Mouse (Mus musculus) lung, postnatal 0 days (tissue): ENCODE measurements at regions not wholly inside any gene's neighbourhood (a gene's known extent, or its start where the extent isn't known, plus 50 kb on each side); places are given as distances from the start of the nearest gene placed in this dataset.

Experiments used
- ATAC-seq: fragments of 200-750 bp; cut with Nextera tagmentation; 2 replicates; pipeline ENCODE4 v1.8.0; 2017; ENCODE audit warnings: moderate library complexity
- DNase-seq: peaks from one replicate; pipeline ENCODE4 v3.0.0-alpha.2; 2016; ENCODE audit warnings: low spot score
- H3K27ac ChIP-seq: fragments of 300-500 bp; sonication (generic); 2 replicates; pipeline ENCODE4 v1.5.1; 2014; ENCODE audit warnings: antibody characterized with exemption, mild to moderate bottlenecking, low read length, mixed read lengths
- H3K27me3 ChIP-seq: fragments of 300-500 bp; sonication (generic); replicated peaks from 2 replicates; pipeline ENCODE4 v1.6.1; 2014; ENCODE audit warnings: low read length, mixed read lengths; ENCODE audit not compliant: insufficient read depth
- H3K36me3 ChIP-seq: fragments of 300-500 bp; sonication (generic); 2 replicates; pipeline ENCODE4 v1.6.1; 2014; ENCODE audit warnings: low read length, mixed read lengths; ENCODE audit not compliant: insufficient read depth
- H3K4me1 ChIP-seq: fragments of 300-500 bp; sonication (generic); 2 replicates; pipeline ENCODE4 v1.6.1; 2014; ENCODE audit warnings: antibody characterized with exemption, low read depth, low read length, mixed read lengths; ENCODE audit not compliant: insufficient read depth
- H3K4me2 ChIP-seq: fragments of 300-500 bp; sonication (generic); replicated peaks from 2 replicates; pipeline ENCODE4 v1.6.1; 2014; ENCODE audit warnings: low read depth, mild to moderate bottlenecking, low read length, moderate library complexity, mixed read lengths
- H3K4me3 ChIP-seq: fragments of 300-500 bp; sonication (generic); 2 replicates; pipeline ENCODE4 v1.5.1; 2014; ENCODE audit warnings: low read depth, low read length
- H3K9ac ChIP-seq: fragments of 300-500 bp; sonication (generic); replicated peaks from 2 replicates; pipeline ENCODE4 v1.6.1; 2014; ENCODE audit warnings: low read depth, mild to moderate bottlenecking
- H3K9me3 ChIP-seq: fragments of 300-500 bp; sonication (generic); 2 replicates; pipeline ENCODE4 v1.6.1; 2016; ENCODE audit warnings: low read length, mixed read lengths
- CTCF ChIP-seq: IDR thresholded peaks from 2 replicates; pipeline ENCODE4 v1.5.1; 2016; ENCODE audit warnings: antibody characterized with exemption, mild to moderate bottlenecking
- EP300 ChIP-seq: IDR thresholded peaks from 2 replicates; pipeline ENCODE4 v1.6.1; 2016; ENCODE audit warnings: antibody characterized with exemption, mild to moderate bottlenecking, control low read depth
- whole genome bisulfite sequencing: fragments of 180-500 bp; shearing (Covaris S2); extraction: QIAGEN DNeasy Blood & Tissue Kit; methylation state at CpG from one replicate; pipeline ENCODE4 v1.1.7; 2014; 5-methylcytosine and 5-hydroxymethylcytosine counted together

- DNase-seq (no peak), ATAC-seq (no peak)
- Histone ChIP-seq H3K27me3 (no peaks in the 10 kb centered on the region), H3K4me1 (no peaks in the 10 kb centered on the region), H3K9me3 (no peaks in the 10 kb centered on the region), H3K4me3 (no peak overlapping the region), H3K36me3 (no peaks in the 10 kb centered on the region), H3K27ac (no peak overlapping the region), H3K9ac (no peak overlapping the region), H3K4me2 (no peak overlapping the region)
- 23% methylated on average over 10 of the region's 10 CpGs for WGBS
- TF ChIP-seq EP300, result no peak
- no peak for TF ChIP-seq CTCF
These were observed 407.3 kb downstream of the Gm45692 start for GRCm38 (mm10) chr8:26526474-26527185.

GRCm38 (mm10) chr8:26527186-26527580 is 407.8 kb downstream of the Gm45692 start:
- Histone ChIP-seq H3K4me2 (no peak overlapping the region), H3K27me3 (no peaks in the 10 kb centered on the region), H3K9ac (no peak overlapping the region), H3K4me3 (no peak overlapping the region), H3K9me3 (no peaks in the 10 kb centered on the region), H3K4me1 (no peaks in the 10 kb centered on the region), H3K36me3 (no peaks in the 10 kb centered on the region), H3K27ac (no peak overlapping the region)
- DNase-seq, result no peak
- 35% methylated on average over 5 of the region's 5 CpGs for WGBS
- no peak for TF ChIP-seq EP300
- no peak for TF ChIP-seq CTCF
- ATAC-seq, result no peak

GRCm38 (mm10) chr8:26529921-26530320 is 410.6 kb downstream of the Gm45692 start:
- H3K4me2 ChIP-seq, result no peak overlapping the region
- WGBS, result 40% methylated on average over 8 of the region's 8 CpGs
- no peaks in the 10 kb centered on the region for H3K9me3 ChIP-seq

GRCm38 (mm10) chr8:26533444-26534421 is 414.4 kb downstream of the Gm45692 start:
- H3K9ac ChIP-seq, result no peak overlapping the region
- no peak overlapping the region for H3K4me2 ChIP-seq
- ATAC-seq (no peak), DNase-seq (no peak)
- WGBS, result 48% methylated on average over 22 of the region's 22 CpGs
- TF ChIP-seq EP300 (no peak), CTCF (no peak)
- H3K4me3 ChIP-seq, result no peak overlapping the region
- H3K4me1 ChIP-seq, result no peaks in the 10 kb centered on the region
- no peak overlapping the region for H3K27ac ChIP-seq
- H3K27me3 ChIP-seq, result no peaks in the 10 kb centered on the region
- H3K9me3 ChIP-seq, result no peaks in the 10 kb centered on the region
- H3K36me3 ChIP-seq, result no peaks in the 10 kb centered on the region

More at GRCm38 (mm10) chr8:26529921-26530320, 410.6 kb downstream of the Gm45692 start:
- Histone ChIP-seq H3K9ac (no peak overlapping the region), H3K27me3 (no peaks in the 10 kb centered on the region), H3K36me3 (no peaks in the 10 kb centered on the region), H3K27ac (no peak overlapping the region), H3K4me1 (no peaks in the 10 kb centered on the region), H3K4me3 (no peak overlapping the region)
- DNase-seq (no peak), ATAC-seq (no peak)
- no peak for TF ChIP-seq CTCF

- Histone ChIP-seq H3K27ac (no peak overlapping the region), H3K4me1 (no peaks in the 10 kb centered on the region), H3K27me3 (no peaks in the 10 kb centered on the region), H3K4me2 (no peak overlapping the region), H3K4me3 (no peak overlapping the region), H3K9ac (no peak overlapping the region), H3K9me3 (no peaks in the 10 kb centered on the region), H3K36me3 (no peaks in the 10 kb centered on the region)
- TF ChIP-seq EP300, result no peak
- 29% methylated on average over 3 of the region's 3 CpGs for WGBS
- DNase-seq (no peak), ATAC-seq (no peak)
These were observed 416.5 kb downstream of the Gm45692 start for GRCm38 (mm10) chr8:26535816-26536215.

GRCm38 (mm10) chr8:26553691-26554090 is 423.4 kb upstream of the Zfp703 start:
- ATAC-seq, result no peak
- Histone ChIP-seq H3K4me1 (no peaks in the 10 kb centered on the region), H3K27me3 (no peaks in the 10 kb centered on the region), H3K4me2 (no peak overlapping the region), H3K9me3 (no peaks in the 10 kb centered on the region), H3K27ac (no peak overlapping the region), H3K4me3 (no peak overlapping the region), H3K36me3 (no peaks in the 10 kb centered on the region), H3K9ac (no peak overlapping the region)
- 63% methylated on average over 5 of the region's 5 CpGs for WGBS
- TF ChIP-seq EP300, result no peak
- TF ChIP-seq CTCF, result no peak
- DNase-seq, result no peak
